Mouse (Mus musculus): Measurements from ENCODE around the gene Slc40a1. TPM values are rescaled to one million over a fixed set of nuclear protein-coding genes. Genes with fewer than 3 reads are reported as not detected.
A peak's percentile ranks its signal among the peaks of the same experiment; 100 is the strongest.

The Slc40a1 gene
- polyA plus RNA-seq (2015; fragmentation: Nextera tagmentation; extraction: Ambion mirVana), result 526 and 605 TPM in 2 replicates

- H3K27me3 ChIP-seq (replicated peaks; ENCODE audit: control insufficient read depth, insufficient read depth, low read length), result no peaks in the 10 kb centered on the region
- ATAC-seq, result no peak
- no peaks in the 10 kb centered on the region for H3K36me3 ChIP-seq (ENCODE audit: control insufficient read depth, insufficient read depth)
- peak within 1 kb of the TSS; percentile 76 for H3K4me3 ChIP-seq (ENCODE audit: low read depth, low read length)
- H3K27ac ChIP-seq (ENCODE audit: low read depth, low read length), result peak within 1 kb of the TSS; percentile 88
- TF ChIP-seq CTCF (IDR thresholded peaks at IDR 0.05; ENCODE audit: low read depth), result no peak
- peak within 1 kb of the TSS; percentile 70 for H3K9ac ChIP-seq (ENCODE audit: low read depth, low read length)
- WGBS, result 30% methylated on average over 9 of the region's 9 CpGs
- H3K4me1 ChIP-seq (replicated peaks; ENCODE audit: control insufficient read depth, insufficient read depth, low read length), result no peaks in the 10 kb centered on the region
- H3K9me3 ChIP-seq (ENCODE audit: control insufficient read depth), result no peaks in the 10 kb centered on the region
- peak within 1 kb of the TSS; percentile 93 for H3K4me2 ChIP-seq (replicated peaks; ENCODE audit: low read depth)
Measured at GRCm38 (mm10) chr1:45926393-45926763, at the start of gene Slc40a1. Gene Slc40a1, minus strand, starts transcription at chr1:45926523.

GRCm38 (mm10) chr1:45971314-45971713 is 45.0 kb upstream of the Slc40a1 start:
- H3K9ac ChIP-seq (ENCODE audit: low read depth, low read length), result no peak overlapping the region
- H3K27me3 ChIP-seq (replicated peaks; ENCODE audit: control insufficient read depth, insufficient read depth, low read length), result no peaks in the 10 kb centered on the region
- H3K9me3 ChIP-seq (ENCODE audit: control insufficient read depth), result no peaks in the 10 kb centered on the region
- no peaks in the 10 kb centered on the region for H3K36me3 ChIP-seq (ENCODE audit: control insufficient read depth, insufficient read depth)
- WGBS, result 79% methylated on average over 4 of the region's 4 CpGs
- H3K4me3 ChIP-seq (ENCODE audit: low read depth, low read length), result no peak overlapping the region
- no peak overlapping the region for H3K27ac ChIP-seq (ENCODE audit: low read depth, low read length)
- no peak overlapping the region for H3K4me2 ChIP-seq (replicated peaks; ENCODE audit: low read depth)
- TF ChIP-seq CTCF (IDR thresholded peaks at IDR 0.05; ENCODE audit: low read depth), result no peak
- ATAC-seq, result no peak
- H3K4me1 ChIP-seq (replicated peaks; ENCODE audit: control insufficient read depth, insufficient read depth, low read length), result no peaks in the 10 kb centered on the region

GRCm38 (mm10) chr1:45948988-45949387 is 22.7 kb upstream of the Slc40a1 start:
- Histone ChIP-seq H3K27ac (ENCODE audit: low read depth, low read length) (no peak overlapping the region), H3K9me3 (ENCODE audit: control insufficient read depth) (no peaks in the 10 kb centered on the region), H3K36me3 (ENCODE audit: control insufficient read depth, insufficient read depth) (no peaks in the 10 kb centered on the region), H3K4me3 (ENCODE audit: low read depth, low read length) (no peak overlapping the region), H3K4me2 (replicated peaks; ENCODE audit: low read depth) (no peak overlapping the region), H3K27me3 (replicated peaks; ENCODE audit: control insufficient read depth, insufficient read depth, low read length) (no peaks in the 10 kb centered on the region), H3K4me1 (replicated peaks; ENCODE audit: control insufficient read depth, insufficient read depth, low read length) (no peaks in the 10 kb centered on the region), H3K9ac (ENCODE audit: low read depth, low read length) (no peak overlapping the region)
- no peak for ATAC-seq
- peak; percentile 24; the same call in 1 of the 2 replicates for TF ChIP-seq CTCF (IDR thresholded peaks at IDR 0.05; ENCODE audit: low read depth)
- WGBS, result 45% methylated on average over 2 of the region's 2 CpGs

GRCm38 (mm10) chr1:45947843-45948242 is 21.5 kb upstream of the Slc40a1 start:
- ATAC-seq, result no peak
- H3K36me3 ChIP-seq (ENCODE audit: control insufficient read depth, insufficient read depth), result no peaks in the 10 kb centered on the region
- H3K27me3 ChIP-seq (replicated peaks; ENCODE audit: control insufficient read depth, insufficient read depth, low read length), result no peaks in the 10 kb centered on the region
- no peak overlapping the region for H3K27ac ChIP-seq (ENCODE audit: low read depth, low read length)
- no peak for TF ChIP-seq CTCF (IDR thresholded peaks at IDR 0.05; ENCODE audit: low read depth)
- H3K4me2 ChIP-seq (replicated peaks; ENCODE audit: low read depth), result no peak overlapping the region
- H3K4me3 ChIP-seq (ENCODE audit: low read depth, low read length), result no peak overlapping the region
- WGBS, result 45% methylated on average over 1 of the region's 1 CpGs
- H3K9me3 ChIP-seq (ENCODE audit: control insufficient read depth), result no peaks in the 10 kb centered on the region
- no peaks in the 10 kb centered on the region for H3K4me1 ChIP-seq (replicated peaks; ENCODE audit: control insufficient read depth, insufficient read depth, low read length)
- no peak overlapping the region for H3K9ac ChIP-seq (ENCODE audit: low read depth, low read length)

- peak; percentile 79 for TF ChIP-seq CTCF (IDR thresholded peaks at IDR 0.05; ENCODE audit: low read depth)
- H3K4me2 ChIP-seq (replicated peaks; ENCODE audit: low read depth), result no peak overlapping the region
- ATAC-seq, result no peak
- H3K27me3 ChIP-seq (replicated peaks; ENCODE audit: control insufficient read depth, insufficient read depth, low read length), result no peaks in the 10 kb centered on the region
- H3K9me3 ChIP-seq (ENCODE audit: control insufficient read depth), result no peaks in the 10 kb centered on the region
- H3K36me3 ChIP-seq (ENCODE audit: control insufficient read depth, insufficient read depth), result no peaks in the 10 kb centered on the region
- no peaks in the 10 kb centered on the region for H3K4me1 ChIP-seq (replicated peaks; ENCODE audit: control insufficient read depth, insufficient read depth, low read length)
- no peak overlapping the region for H3K27ac ChIP-seq (ENCODE audit: low read depth, low read length)
- no peak overlapping the region for H3K4me3 ChIP-seq (ENCODE audit: low read depth, low read length)
- no peak overlapping the region for H3K9ac ChIP-seq (ENCODE audit: low read depth, low read length)
Measured at GRCm38 (mm10) chr1:45931127-45931526, 4.8 kb upstream of the Slc40a1 start.

GRCm38 (mm10) chr1:45926911-45927310 is 588 bp upstream of the Slc40a1 start:
- Histone ChIP-seq H3K27me3 (replicated peaks; ENCODE audit: control insufficient read depth, insufficient read depth, low read length) (no peaks in the 10 kb centered on the region), H3K27ac (ENCODE audit: low read depth, low read length) (no peak overlapping the region), H3K4me2 (replicated peaks; ENCODE audit: low read depth) (no peak overlapping the region), H3K36me3 (ENCODE audit: control insufficient read depth, insufficient read depth) (no peaks in the 10 kb centered on the region), H3K9ac (ENCODE audit: low read depth, low read length) (no peak overlapping the region), H3K4me1 (replicated peaks; ENCODE audit: control insufficient read depth, insufficient read depth, low read length) (no peaks in the 10 kb centered on the region), H3K9me3 (ENCODE audit: control insufficient read depth) (no peaks in the 10 kb centered on the region), H3K4me3 (ENCODE audit: low read depth, low read length) (no peak overlapping the region)
- no peak for ATAC-seq
- WGBS, result 59% methylated on average over 3 of the region's 3 CpGs
- TF ChIP-seq CTCF (IDR thresholded peaks at IDR 0.05; ENCODE audit: low read depth), result no peak
